Mouse (Mus musculus): ENCODE data around the gene Gm3012.
"Not testable (repeated sequence)": the region's sequence is repeated elsewhere in the genome, so short reads cannot be mapped to it uniquely, and the experiment has no call there.

The Gm3012 gene

GRCm38 (mm10) chr14:3634212-3634611 lies at the start of gene Gm3012:
Gene Gm3012 (plus strand): TSS chr14:3634512.
- DNase-seq = not testable (repeated sequence)

- DNase-seq = not testable (repeated sequence)
These were observed 17.4 kb downstream of the Gm3012 start, which contains the start of gene Gm3020 for GRCm38 (mm10) chr14:3651730-3652129. Gene Gm3020 (plus strand): TSS chr14:3652030.

- DNase-seq = not testable (repeated sequence)
These were observed 54.2 kb downstream of the Gm3012 start, which contains the start of gene Gm3043 for GRCm38 (mm10) chr14:3688483-3688882. Gene Gm3043 (plus strand): TSS chr14:3688783.
